Comparison of ENCODE assay signal across 31 mouse cellular contexts in genomic region chr3:145646666-145647065, GRCm38 (mm10). TPM values are rescaled to one million over a fixed set of nuclear protein-coding genes. Genes with fewer than 3 reads are reported as not detected.
DNase-seq lines count a peak whose midpoint lies in the region; ATAC-seq and TF ChIP-seq lines count a peak whose summit lies in the region.
"Had no signal": no experiment of that assay in that cellular context is flagged by ENCODE, and none has a peak within 500 bp of the region (broad histone marks: within the 10 kb centered on the region; RNA-seq: fewer than 3 reads in every experiment).

No protein-coding gene starts in this region.

- WGBS in forebrain, embryonic 11.5 days, result 32% methylated on average over 2 of the region's 2 CpGs
- WGBS in forebrain, postnatal 0 days, result 47% methylated on average over 2 of the region's 2 CpGs
- 86% methylated on average over 2 of the region's 2 CpGs for whole genome bisulfite sequencing in limb, embryonic 12.5 days
- WGBS in limb, embryonic 10.5 days, result 86% methylated on average over 2 of the region's 2 CpGs

- H3K4me3 ChIP-seq in forebrain, embryonic 11.5 days (ENCODE audit: low read depth, low read length), result no peak overlapping the region
- H3K4me3 ChIP-seq in forebrain, postnatal 0 days (ENCODE audit: low read depth, low read length), result no peak overlapping the region
- no peak overlapping the region for H3K4me3 ChIP-seq in limb, embryonic 12.5 days (replicated peaks)
- no peak overlapping the region for H3K4me3 ChIP-seq in limb, embryonic 10.5 days
- H3K4me3 ChIP-seq in embryonic fibroblast, embryonic 13.5 days (ENCODE audit: insufficient read depth, low read length), result peak overlapping the region; percentile 67
- H3K4me3 ChIP-seq: hindbrain, embryonic 15.5 days; intestine, embryonic 15.5 days; neural tube, embryonic 12.5 days had no signal

- peak overlapping the region; percentile 50; the same call in 1 of the 2 replicates for H3K27ac ChIP-seq in forebrain, embryonic 11.5 days (ENCODE audit: low read depth, low read length)
- H3K27ac ChIP-seq in forebrain, postnatal 0 days (ENCODE audit: low read depth, low read length), result no peak overlapping the region
- no peak overlapping the region for H3K27ac ChIP-seq in limb, embryonic 12.5 days
- no peak overlapping the region for H3K27ac ChIP-seq in limb, embryonic 10.5 days
- H3K27ac ChIP-seq in embryonic fibroblast, embryonic 13.5 days (ENCODE audit: insufficient read depth, low read length), result no peak overlapping the region
- H3K27ac ChIP-seq: embryonic facial prominence, embryonic 12.5 days; heart, embryonic 15.5 days; hindbrain, embryonic 15.5 days; intestine, embryonic 15.5 days; kidney, postnatal 0 days; liver, embryonic 14.5 days; macrophage; neural tube, embryonic 12.5 days had no signal

- no peaks in the 10 kb centered on the region for H3K36me3 ChIP-seq in forebrain, embryonic 11.5 days (ENCODE audit: control insufficient read depth, insufficient read depth, low read length)
- H3K36me3 ChIP-seq in forebrain, postnatal 0 days (ENCODE audit: insufficient read depth), result no peaks in the 10 kb centered on the region
- peaks cover 15% of the 10 kb centered on the region for H3K36me3 ChIP-seq in limb, embryonic 12.5 days
- H3K36me3 ChIP-seq in limb, embryonic 10.5 days, result peaks cover 20% of the 10 kb centered on the region
- H3K36me3 ChIP-seq: hindbrain, embryonic 15.5 days; neural tube, embryonic 12.5 days had no signal

- ATAC-seq in forebrain, embryonic 11.5 days (replicated peaks; ENCODE audit: low FRiP score), result no peak
- ATAC-seq in forebrain, postnatal 0 days, result no peak
- no peak for ATAC-seq in limb, embryonic 12.5 days (ENCODE audit: insufficient number of reproducible peaks, insufficient read depth, low FRiP score, low TSS enrichment, low read depth)
- ATAC-seq: CD4-positive, CD25-positive, alpha-beta regulatory T cell, adult 4 months; intestine, embryonic 15.5 days; midbrain, embryonic 16.5 days had no signal

- TF ChIP-seq CTCF in forebrain, postnatal 0 days (IDR thresholded peaks at IDR 0.05; ENCODE audit: low read depth), result no peak
- no peak for TF ChIP-seq CTCF in embryonic fibroblast, embryonic 13.5 days (IDR thresholded peaks at IDR 0.05; ENCODE audit: borderline replicate concordance, insufficient read depth, low read length)

- peak; percentile 76; the same call in 1 of the 2 replicates for TF ChIP-seq POLR2A in embryonic fibroblast, embryonic 13.5 days (IDR thresholded peaks at IDR 0.05; ENCODE audit: low read depth, low read length)

- DNase-seq in forebrain, embryonic 11.5 days (ENCODE audit: low spot score), result no peak
- DNase-seq in forebrain, postnatal 0 days, result no peak
- DNase-seq in limb, embryonic 10.5 days (ENCODE audit: low spot score), result no peak
- DNase-seq in adrenal gland, postnatal 10 days, result no peak
- no peak for DNase-seq in frontal cortex, adult 2 months (ENCODE audit: extremely low spot score in 1 of 2, low spot score in 1 of 2)
- DNase-seq: adrenal gland, postnatal 14 days; cerebellum, adult 11 months; cerebellum, adult 9-10 months; gastrocnemius, postnatal 14 days; kidney, adult 8-10 months; kidney, postnatal 4 days; liver; lung, adult 2 months; lung, postnatal 10 days; right cerebral cortex, adult 18-20 months; spleen, adult 18-20 months; thymus, postnatal 14 days had no signal

- no peaks in the 10 kb centered on the region for H3K27me3 ChIP-seq in forebrain, embryonic 11.5 days (ENCODE audit: control insufficient read depth, insufficient read depth, low read length)
- peaks cover 18% of the 10 kb centered on the region for H3K27me3 ChIP-seq in forebrain, postnatal 0 days (ENCODE audit: insufficient read depth, low read length)
- no peaks in the 10 kb centered on the region for H3K27me3 ChIP-seq in limb, embryonic 12.5 days
- no peaks in the 10 kb centered on the region for H3K27me3 ChIP-seq in limb, embryonic 10.5 days (ENCODE audit: low read depth, poor library complexity, severe bottlenecking)
- H3K27me3 ChIP-seq: embryonic facial prominence, embryonic 12.5 days; heart, embryonic 15.5 days; intestine, embryonic 15.5 days had no signal

- no peaks in the 10 kb centered on the region for H3K9me3 ChIP-seq in forebrain, embryonic 11.5 days (ENCODE audit: control insufficient read depth, low read length)
- no peaks in the 10 kb centered on the region for H3K9me3 ChIP-seq in forebrain, postnatal 0 days (ENCODE audit: low read length)
- no peaks in the 10 kb centered on the region for H3K9me3 ChIP-seq in limb, embryonic 12.5 days
- no peaks in the 10 kb centered on the region for H3K9me3 ChIP-seq in limb, embryonic 10.5 days (replicated peaks)
- H3K9me3 ChIP-seq: embryonic facial prominence, embryonic 12.5 days; heart, embryonic 15.5 days; hindbrain, embryonic 15.5 days; intestine, embryonic 15.5 days; neural tube, embryonic 12.5 days had no signal

- H3K9ac ChIP-seq in forebrain, embryonic 11.5 days (ENCODE audit: low read length), result no peak overlapping the region
- H3K9ac ChIP-seq in forebrain, postnatal 0 days, result no peak overlapping the region
- no peak overlapping the region for H3K9ac ChIP-seq in limb, embryonic 12.5 days (replicated peaks)
- H3K9ac ChIP-seq: embryonic facial prominence, embryonic 12.5 days; heart, embryonic 15.5 days; hindbrain, embryonic 15.5 days; intestine, embryonic 15.5 days; liver, embryonic 14.5 days; neural tube, embryonic 12.5 days had no signal

- no peak overlapping the region for H3K4me2 ChIP-seq in forebrain, embryonic 11.5 days (ENCODE audit: low read depth, low read length, severe bottlenecking)
- H3K4me2 ChIP-seq in forebrain, postnatal 0 days (ENCODE audit: low read depth), result no peak overlapping the region
- H3K4me2 ChIP-seq in limb, embryonic 12.5 days, result 0 out of 2 replicates have a peak overlapping the region, but pooled peaks have one; percentile 26
- H3K4me2 ChIP-seq: hindbrain, embryonic 15.5 days had no signal

- H3K4me1 ChIP-seq in forebrain, embryonic 11.5 days (replicated peaks; ENCODE audit: control insufficient read depth, insufficient read depth, low read length), result peaks cover 27% of the 10 kb centered on the region
- peaks cover 9% of the 10 kb centered on the region; the same call in 1 of the 2 replicates for H3K4me1 ChIP-seq in forebrain, postnatal 0 days (ENCODE audit: insufficient read depth)
- H3K4me1 ChIP-seq in limb, embryonic 12.5 days (replicated peaks), result peaks cover 57% of the 10 kb centered on the region
- peaks cover 46% of the 10 kb centered on the region for H3K4me1 ChIP-seq in limb, embryonic 10.5 days
- H3K4me1 ChIP-seq in embryonic fibroblast, embryonic 13.5 days (ENCODE audit: control insufficient read depth, insufficient read depth, low read length), result peaks cover 6% of the 10 kb centered on the region; the same call in 1 of the 2 replicates

RNA-seq across cellular contexts. Expression of gene Ccn1, which starts 3.1 kb away (rescaled TPM):
- polyA plus RNA-seq in forebrain, embryonic 11.5 days (2014; fragmentation: Nextera tagmentation; extraction: Ambion mirVana), result 36.7 and 39.2 TPM in 2 replicates
- total RNA-seq in forebrain, postnatal 0 days (2014; rRNA removed), result 8.5 and 8.9 TPM in 2 replicates
- 11.7 and 13.6 TPM in 2 replicates for polyA plus RNA-seq in forebrain, postnatal 0 days (2015; fragmentation: Nextera tagmentation; extraction: Ambion mirVana)
- polyA plus RNA-seq in limb, embryonic 12.5 days (2016; fragmentation: Nextera tagmentation; extraction: Ambion mirVana), result 58.7 and 65.8 TPM in 2 replicates
- polyA plus RNA-seq in limb, embryonic 10.5 days (2016; fragmentation: Nextera tagmentation; extraction: Ambion mirVana), result 27.0 and 33.3 TPM in 2 replicates
- polyA plus RNA-seq in embryonic fibroblast, embryonic 13.5 days (2011; ENCODE audit: insufficient read length, low read depth, missing spikeins), result 464 and 759 TPM in 2 replicates
- total RNA-seq in adrenal gland, postnatal 10 days (2021), result 10 to 100 TPM; 18.6 to 47.5 TPM
- polyA plus RNA-seq in frontal cortex, adult 2 months (2012; rRNA removed), result 7.8 and 9.1 TPM in 2 replicates
- total RNA-seq: granulocyte monocyte progenitor cell, adult 5-6 weeks; hematopoietic stem cell, adult 5-6 weeks had no signal
- polyA plus RNA-seq: CD4-positive, CD25-positive, alpha-beta regulatory T cell, adult 4 months had no signal
